Mouse (Mus musculus) erythroid progenitor cell, adult 5-6 weeks (primary cell): ENCODE data around the gene Sema4b. TPM values are rescaled to one million over a fixed set of nuclear protein-coding genes. Genes with fewer than 3 reads are reported as not detected.

Source experiments
- ATAC-seq: replicated peaks from 2 replicates; pipeline ENCODE4 v1.8.0; 2016; ENCODE audit warnings: moderate number of reproducible peaks, mild to moderate bottlenecking, moderate TSS enrichment, inconsistent platforms; ENCODE audit not compliant: poor library complexity, low FRiP score, severe bottlenecking
- total RNA-seq, 2 experiments: library from RNA; stranded (forward) in 1 of 2; stranded (reverse) in 1 of 2; fragments of 150-400 nt in 1 of 2; fragments of 186-747, 209-891 nt in 1 of 2; gene quantifications; 2 replicates each; pipeline versions ENCODE4 v1.2.3 to v1.2.4; 2015 to 2017; ENCODE audit warnings: low replicate concordance in 2 of 2

Gene Sema4b
- total RNA-seq, 2 experiments from 2014 or later = 105 to 106 TPM

DNA sequence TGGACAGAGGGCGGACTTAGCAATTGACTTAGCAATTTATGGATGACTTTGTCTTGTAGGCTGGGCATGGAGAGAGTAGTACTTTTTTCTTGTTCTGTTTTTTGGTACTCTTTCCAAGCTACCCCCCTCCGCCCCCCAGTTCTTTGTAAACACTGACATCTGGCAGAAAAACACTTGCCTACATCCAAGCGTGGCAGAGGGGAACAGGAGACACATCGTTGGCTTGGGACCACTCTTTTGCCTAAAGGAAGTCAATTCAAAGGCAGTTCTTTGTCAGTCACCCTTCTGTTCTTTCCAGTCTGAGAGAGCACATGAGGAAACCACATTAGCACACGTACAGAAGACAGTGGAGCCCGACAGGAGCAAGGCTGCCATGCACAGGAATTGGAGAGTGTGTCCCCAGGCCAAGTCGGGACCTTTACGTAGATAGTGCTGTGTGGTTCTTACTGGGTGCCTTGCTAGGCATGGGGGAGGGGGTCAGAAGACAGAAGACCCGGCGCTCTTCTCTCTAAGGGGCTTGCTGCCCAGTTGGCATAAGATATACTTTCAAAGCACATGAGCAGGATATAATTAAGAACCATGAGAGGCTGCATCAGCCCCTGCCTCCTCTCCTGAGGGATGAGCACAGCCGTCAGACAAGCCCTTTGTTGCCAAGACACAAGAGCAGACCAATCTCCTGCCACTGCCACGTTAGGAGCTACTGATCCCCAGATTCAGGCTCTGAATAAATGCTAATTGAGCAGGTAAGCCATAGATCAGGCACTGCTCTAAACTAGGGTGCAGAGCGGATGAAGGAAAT lies 7.5 kb downstream of the Sema4b start:
- ATAC-seq = no peak

DNA sequence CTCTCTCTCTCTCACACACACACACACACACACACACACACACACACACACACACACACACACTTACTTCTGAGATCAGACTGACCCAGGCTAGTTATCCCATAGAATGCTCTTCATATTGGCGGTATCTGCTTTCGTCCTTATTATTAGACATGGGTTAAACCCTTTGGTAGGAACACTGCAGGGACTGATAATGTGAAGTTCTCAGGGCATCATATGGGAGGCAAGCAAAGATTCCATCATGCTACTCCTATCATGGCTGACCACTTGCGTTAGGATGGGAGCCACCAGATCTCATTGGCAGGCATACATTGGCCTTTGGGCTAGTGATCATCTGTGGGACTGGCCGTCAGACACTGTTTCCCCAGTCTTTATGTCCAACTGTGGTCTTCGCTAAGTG lies 8.5 kb downstream of the Sema4b start:
- ATAC-seq = peak; percentile 44

DNA sequence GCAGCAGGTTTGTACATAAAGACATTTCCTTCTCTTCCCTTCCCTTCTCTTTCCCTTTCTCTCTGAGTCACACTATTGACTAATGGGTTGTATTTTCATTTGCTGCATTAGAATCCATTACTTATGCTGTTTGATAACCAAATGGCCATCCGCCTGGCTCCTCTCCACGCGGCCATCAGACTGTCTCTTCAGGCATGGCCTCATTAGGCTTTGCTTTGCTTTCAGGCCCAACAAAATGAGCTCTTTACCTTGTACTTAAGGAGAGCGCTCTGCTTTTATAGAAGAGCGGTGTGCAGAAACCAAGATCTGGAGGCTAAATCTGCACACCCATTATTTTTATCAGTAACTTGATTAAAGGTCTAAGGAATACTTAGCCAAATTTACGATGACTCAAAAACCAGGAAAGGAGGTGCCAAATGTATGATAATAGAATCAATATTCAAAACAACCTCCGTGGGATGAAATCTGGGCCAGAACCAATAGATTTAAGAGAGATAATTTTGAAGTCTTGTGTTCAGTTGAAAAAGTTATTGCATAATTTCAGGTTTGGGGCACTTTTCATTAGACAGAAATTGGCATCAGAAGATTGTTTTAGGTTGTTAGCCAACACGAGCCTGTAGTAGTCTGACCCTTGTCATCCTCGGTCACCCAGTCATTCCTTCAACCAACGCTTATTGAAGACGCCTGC lies 9.1 kb downstream of the Sema4b start:
- no peak for ATAC-seq

DNA sequence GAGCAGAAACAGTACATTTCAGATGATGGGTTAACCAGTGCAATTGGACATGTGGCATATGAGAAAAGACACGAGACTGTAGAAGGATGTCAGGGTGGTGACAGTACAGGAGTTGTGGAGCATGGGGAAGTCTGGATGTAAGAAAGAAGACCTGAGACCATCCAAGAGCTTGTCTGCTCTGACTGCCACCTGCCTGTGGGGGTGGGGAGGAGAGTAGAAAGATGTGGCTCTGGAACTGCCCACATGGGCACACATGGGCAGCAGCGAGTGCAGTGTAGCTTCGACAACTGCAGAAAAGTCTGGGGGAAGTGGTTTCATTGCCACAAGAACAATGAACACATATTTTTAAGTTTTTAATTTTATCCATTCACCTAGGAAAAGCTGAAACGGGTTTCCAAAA lies 10.7 kb downstream of the Sema4b start:
- 0 out of 2 replicates have a peak, but pooled peaks have one; percentile 16 for ATAC-seq

DNA sequence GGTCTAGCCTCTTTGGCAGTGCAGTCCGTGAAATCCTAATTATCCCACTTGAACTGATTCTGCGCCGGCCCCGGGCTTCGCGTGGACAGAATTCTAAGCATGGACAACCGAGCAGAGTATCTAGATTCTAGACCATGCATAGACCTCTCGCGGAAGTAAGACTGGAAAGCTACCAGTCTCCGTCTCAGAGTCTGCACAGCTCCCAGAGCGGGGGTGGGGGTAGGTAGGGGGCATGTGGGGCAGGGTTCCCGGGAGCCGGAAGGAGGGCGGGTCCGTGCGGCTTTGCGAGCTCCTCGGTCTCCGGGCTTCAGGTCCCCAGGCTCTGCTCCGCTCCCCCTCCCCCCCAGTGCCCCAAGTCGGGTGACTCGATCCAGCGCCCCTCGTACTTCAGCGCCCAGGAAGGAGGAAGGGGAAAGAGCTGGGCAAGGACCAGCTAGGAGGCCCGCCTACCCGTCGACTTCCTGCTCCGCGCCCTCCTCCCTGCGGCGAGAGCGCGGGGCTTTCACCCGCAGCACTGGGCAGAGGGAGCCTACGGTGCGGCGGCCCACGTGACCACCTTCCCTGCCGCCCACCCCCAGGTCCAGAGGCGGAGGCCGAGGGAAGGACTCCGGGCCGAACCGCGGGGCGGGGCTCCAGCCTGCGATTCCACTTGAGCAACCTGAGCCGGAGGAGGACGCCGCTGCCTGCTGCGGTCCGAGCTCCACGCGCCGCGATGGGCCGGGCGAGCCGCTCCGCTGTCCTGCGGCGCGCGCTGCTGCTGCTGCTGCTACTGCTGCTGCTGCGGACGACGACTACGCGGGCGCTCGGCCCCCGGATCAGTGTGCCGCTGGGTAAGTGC lies 11.5 kb downstream of the Sema4b start:
- peak; percentile 55 for ATAC-seq

DNA sequence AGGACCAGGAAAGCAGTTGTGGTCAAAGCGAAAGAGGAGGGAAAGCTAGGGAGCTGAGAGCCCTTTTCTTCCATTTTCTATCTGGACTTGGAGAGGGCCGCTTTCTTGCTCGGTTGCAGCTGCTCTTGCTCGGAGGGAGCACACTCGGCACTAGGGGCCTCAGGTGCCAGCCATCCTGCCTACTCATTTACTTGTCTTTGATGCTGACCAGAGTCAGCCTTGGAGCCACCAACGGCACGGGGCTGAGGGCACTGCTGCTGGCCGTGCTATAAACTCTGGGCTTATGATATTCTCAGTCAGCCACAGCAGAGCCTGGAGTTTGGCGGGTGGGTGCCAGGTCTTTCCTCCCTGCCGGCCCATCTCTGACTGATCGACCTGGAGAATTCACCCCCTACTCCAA lies 12.2 kb downstream of the Sema4b start:
- ATAC-seq = peak; percentile 16; the same call in 1 of the 2 replicates

DNA sequence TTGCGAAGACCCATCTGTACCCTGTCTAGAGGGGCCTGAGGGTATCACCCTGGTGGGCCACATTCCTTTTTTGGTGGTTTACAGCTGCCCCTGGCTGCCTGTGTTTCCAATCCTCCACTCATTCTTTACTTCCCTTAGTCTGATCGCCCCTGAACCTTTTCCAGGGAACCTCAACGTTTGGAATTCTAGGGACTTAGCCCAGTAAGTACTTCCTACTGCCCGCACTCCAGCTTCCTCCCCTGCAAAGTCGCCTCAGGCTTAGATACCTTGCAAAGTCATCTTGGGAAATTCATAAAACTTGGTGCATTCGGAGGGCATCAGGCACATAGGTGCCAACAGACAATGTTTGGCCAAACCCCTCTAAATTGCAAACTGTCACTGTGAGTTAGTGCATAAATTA lies 12.6 kb downstream of the Sema4b start:
- ATAC-seq = no peak

DNA sequence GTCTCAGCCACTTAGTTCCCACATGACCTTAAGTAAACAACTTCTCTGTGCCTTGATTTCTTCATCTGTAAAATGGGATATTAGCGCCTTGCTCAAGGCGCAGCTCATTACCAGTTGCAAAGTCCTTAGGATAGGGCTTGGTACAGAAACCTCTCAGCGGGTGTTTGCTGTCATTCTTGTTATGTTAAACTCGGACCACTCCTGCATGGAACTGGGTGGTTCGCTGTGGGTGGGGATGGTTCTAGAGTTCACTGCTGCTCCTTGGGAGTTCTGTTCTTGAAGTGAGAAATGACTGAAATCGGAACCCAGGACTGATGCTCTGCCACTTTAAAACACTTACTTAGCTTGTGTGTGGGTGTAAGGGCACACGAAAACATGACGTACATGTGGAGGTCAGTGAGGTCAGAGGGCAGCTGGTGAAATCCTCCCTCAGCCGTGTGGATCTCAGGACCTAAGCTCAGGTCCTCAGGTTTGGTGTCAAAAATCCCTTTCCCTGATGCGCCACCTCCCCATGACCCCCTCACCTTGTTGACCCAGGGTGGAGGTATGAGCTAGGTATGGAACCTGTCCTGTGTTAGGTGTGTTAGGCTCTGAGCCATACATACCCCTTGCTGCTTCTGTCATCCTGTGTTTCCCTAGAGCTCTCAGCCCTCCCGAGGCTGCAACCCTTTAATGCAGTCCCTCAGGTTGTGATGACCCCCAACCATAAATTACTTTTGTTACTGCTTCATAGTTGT lies 13.4 kb downstream of the Sema4b start:
- no peak for ATAC-seq

DNA sequence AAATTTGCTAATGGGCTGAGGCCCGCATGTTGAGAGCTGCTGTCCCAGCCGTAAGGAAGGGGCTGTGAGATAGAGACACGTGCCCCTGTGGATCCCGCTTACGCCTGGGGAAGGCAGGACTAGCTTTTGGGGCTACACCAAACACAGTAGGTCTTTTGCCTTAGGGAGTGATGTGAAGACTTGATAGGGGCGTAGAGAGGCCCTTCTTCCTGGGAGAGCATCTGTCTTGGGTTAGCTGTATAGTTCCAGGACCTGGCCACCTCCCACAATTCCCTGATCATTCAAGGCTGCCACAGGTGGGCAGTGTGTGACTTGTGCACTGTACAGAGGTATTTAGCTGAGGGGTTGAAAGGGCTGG lies 13.9 kb downstream of the Sema4b start:
- no peak for ATAC-seq

DNA sequence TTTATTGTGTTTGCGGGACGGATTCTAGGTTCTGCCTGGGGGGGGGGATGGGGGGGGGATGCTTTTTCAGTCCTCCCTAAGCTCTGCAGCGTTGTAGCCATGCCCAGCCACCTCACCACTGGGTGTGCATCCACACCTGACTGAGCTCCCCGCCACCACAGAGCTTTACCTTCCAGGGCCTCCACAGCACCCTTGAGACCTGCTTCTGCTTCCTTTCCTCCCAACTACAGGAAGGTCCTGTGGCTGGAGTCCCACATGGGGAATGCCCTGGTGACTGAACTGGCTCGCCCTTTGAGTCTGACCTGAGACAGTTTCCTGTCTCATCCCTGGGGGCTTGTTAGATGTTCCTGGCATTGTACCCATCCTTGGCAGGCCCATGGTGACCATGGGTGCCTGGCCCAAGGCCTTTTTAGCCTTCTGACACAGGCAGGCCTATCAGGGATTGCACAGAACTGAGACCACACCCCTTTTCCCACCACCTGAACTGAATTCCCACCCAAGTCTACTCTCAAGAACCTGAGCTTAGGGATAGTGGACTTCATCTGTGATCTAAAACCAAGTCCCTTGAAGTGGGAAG lies 14.4 kb downstream of the Sema4b start:
- no peak for ATAC-seq

DNA sequence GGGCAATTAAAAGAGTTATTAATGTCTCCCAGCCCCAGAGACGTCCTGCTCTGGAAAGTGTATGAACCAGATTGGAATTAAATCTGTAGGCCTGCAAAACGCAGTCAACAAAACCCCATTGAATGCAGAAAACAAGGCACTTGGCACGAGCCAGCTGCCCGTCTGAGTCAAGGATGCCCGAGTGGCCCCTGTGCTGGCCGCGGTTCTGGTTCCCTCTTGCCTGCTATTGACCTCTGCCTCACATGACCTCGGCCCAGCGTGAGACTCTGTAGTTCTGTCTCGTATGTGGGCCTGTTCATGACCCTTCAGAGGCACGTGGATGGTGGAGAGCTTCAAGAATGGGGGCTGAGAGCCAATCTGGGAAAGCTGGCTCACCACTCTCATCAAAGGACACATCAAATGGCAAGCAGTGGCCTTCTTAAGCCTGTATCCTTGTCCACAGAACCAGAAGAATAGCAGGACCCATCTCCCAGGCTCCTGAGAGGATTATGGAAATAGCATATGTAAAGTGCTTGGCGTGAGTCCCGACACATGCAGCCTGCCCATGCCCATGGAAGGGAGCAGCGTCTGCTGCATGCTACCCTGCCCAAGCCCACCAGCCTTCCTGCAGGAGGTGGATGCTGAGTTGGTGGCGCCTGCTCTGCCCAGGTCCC lies 15.4 kb downstream of the Sema4b start:
- ATAC-seq = no peak

DNA sequence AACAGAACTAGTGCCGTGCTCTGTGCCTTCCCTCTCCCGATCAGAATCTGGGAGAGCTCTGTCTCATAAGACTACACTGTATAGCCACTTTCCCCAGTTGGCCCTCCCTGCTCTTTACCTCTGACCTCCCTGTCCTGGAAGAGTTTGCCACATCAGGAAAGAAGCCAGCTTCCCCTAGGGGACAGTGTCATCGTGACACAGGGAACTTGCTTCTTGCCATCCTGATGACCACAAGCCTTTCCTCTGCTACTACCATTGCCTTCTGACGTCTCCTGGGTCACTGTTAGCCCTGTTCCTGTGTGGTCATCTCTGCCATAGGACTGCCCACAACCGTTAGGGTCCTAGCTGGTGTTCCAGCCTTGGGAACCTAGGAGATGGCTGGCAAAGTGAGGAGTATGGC lies 16.3 kb downstream of the Sema4b start:
- ATAC-seq = no peak

DNA sequence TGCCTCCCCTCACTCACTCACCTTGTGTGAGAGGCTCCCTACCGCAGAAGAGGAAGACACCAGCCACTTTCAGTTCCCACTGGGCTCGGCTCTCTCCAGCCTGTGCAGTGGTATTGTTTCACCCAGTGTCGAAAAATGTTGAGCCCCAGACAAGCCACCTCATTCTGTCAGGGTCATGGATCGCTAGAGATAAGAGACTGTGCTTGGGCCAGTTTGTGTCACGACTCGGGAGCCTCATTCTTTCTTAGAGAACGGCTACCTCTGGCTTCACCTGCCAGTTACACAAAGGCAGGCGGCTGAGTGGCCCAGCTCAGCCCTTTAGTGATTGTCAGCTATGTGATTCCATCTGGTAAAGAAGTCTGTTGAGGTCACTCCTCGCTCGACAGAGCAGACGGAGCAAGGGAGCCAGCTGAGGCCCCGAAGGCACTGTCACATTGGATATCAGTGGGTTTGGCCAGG lies 17.0 kb downstream of the Sema4b start:
- no peak for ATAC-seq

DNA sequence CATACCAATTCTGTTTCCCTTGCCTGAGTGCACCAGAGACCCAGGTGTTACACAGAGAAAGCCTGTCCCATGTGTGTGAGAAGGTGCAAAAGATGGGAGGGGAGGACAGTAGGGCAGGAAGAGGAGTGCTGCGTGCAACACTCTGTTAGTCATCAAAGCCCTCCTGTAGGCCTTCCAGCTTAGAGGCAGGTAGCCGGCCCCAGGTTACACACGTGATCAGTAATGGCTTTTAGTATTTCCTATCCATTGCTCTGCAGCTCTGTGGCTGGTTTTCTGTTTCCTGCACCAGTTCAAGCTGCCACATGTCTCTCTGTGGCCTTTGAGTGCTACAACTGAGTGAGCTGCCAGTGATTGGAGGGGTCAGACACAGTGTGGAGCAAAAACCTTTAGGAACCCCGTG lies 17.7 kb downstream of the Sema4b start:
- ATAC-seq = no peak

DNA sequence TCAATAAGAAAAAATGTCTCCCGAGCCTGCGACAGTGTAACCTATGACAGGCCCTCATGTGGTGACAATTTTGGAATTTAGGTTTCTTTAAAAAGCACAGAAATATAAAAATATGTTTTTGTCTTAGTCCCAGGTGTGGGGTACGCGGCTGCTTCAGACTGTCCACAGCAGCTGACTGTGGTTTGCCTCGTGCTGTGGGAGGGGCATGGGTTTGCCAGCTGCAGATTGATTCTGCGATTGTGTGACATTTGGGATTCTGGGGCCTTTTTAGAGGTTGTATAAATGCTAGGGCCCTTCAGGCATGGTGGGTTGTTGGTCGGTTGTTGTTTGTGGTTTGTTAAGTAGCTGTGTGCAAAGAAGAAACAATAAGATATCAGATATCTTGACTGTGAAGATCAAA lies 18.3 kb downstream of the Sema4b start:
- ATAC-seq = no peak

DNA sequence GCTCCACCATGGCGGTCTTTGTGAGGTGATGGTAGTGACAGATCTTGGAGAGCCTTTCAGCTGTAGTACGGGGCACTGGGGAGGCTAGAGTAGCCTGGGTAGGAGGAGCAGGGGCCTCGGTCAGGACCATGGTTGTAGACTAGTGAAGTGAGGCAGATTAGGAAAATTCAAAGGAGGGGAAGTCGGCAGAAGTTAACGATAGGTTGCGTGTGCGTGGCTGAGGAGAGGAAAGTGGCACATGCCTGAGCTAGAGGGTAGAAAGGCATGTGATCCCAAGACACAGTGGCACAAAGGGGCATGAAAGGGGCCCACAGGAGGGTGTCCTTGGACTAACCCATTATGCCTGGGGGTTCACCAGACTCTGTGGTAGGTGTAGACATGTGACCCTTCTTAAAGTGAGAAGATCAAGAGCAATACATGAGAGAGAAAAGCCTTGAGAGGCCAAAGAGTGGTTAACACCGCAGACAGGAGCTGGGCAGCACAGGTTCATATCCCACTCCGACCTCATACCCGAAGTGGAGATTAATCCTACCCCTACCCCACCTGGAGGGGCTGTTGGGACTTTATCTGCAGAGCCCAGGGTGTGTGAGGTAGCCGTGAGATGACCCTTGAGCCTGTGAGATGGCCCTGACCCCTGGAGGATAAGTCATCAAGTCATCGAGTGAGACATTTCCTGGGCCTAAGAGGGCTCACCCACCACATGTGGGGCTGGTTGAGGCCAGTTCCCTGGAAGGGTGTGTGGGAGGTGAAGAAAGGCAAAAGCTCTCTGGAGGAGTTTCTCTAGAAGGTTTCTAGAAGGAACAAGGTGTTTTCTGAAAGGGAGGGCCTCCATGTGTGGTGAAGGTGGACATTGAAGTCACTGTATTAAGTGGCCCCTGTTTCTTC lies 19.3 kb downstream of the Sema4b start:
- ATAC-seq = no peak

DNA sequence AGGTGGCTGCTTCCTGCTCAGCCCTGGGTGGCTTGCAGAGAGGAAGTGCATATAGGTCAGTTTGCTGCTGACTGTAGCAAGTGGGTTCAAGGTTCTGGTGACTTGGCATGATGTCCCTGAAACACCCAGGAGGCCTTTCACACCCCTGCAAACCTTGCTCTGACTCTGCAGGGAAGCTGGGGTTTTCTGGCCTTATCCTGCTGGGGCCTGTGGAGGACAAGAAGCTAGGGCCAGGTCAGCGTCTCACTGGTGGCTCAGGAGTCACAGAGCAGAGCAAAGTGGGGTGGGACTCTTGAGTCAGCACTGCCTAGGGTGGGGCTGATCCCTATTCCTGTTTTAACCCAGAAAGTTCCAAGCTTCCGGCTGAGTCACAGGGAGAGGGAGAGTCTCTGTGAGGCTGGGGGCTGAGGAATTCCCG lies 20.7 kb downstream of the Sema4b start:
- ATAC-seq = peak; percentile 28

DNA sequence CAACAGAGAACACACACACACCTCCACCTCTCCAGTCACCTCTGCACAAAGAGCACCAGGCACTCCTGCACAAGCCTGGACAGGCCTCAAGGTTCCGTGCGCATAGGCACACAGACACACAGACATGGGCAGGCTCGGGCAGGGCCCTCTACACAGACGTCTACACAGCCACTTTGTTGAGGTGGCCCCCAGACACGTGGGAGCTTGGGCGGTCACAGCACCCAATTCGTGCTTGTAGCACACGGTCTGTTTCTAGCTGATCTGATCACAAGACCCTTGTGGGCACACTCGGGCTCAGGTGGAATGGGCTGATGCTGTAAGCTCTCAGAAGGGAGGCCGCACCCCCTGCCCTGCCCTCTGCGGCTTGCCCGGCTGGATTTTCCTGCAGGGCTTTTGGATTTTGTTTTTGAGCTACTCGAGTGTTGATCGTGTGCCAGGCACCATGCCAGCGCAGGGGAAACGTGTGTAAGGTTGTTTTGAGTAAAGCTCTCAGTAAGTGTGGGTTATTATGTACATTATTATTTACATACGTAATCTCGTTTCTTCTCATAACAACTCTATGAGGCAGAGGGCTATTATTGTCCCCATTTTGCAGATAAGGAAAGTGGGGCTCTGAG lies 21.5 kb downstream of the Sema4b start:
- peak; percentile 21 for ATAC-seq
